Mouse (Mus musculus): ENCODE measurements at regions not wholly inside any gene's neighbourhood (a gene's known extent, or its start where the extent isn't known, plus 50 kb on each side); places are given as distances from the start of the nearest gene placed in this dataset.

DNA sequence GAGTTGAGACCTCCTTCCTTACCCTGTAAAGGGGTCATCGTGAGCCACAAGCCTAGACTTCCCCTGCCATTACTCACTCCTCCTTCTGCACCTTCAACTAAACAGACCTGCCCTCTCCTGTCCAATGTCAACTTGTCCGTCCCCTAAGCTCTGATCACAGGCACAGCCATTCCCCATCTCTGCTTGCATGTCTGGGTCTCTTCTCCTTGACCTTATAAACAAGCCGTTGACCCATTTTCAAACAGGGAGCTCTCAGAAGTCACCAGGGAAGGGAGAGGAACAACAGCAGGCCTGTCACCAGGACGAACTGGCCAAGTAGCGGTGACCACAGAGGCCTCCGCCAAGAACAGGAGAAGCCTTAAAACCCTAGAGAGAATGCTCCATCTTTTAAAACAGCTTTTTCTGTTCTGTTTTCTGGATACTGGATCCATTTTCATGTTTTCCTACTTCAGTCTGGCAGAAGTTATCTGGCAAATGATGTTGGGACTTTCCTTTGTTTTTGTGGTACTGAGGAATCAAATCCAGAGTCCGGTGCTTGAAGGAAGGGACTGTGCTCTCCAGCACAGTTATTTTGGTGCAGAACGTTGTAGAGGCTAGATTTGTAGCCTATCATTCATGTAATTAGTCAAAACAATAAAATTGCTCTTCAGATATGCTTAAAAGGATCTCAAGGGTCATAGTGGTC is 302.2 kb upstream of the Hnrnpa3 start:
- no peak for TF ChIP-seq CTCF (IDR thresholded peaks at IDR 0.05; ENCODE audit: control insufficient read depth, insufficient read depth, insufficient read length)
- no peak for TF ChIP-seq USF1 (IDR thresholded peaks at IDR 0.05; ENCODE audit: low read depth)
- TF ChIP-seq FOSL1 (IDR thresholded peaks at IDR 0.05; ENCODE audit: insufficient read depth, low read length, poor library complexity, severe bottlenecking), result no peak
- TF ChIP-seq MAX (IDR thresholded peaks at IDR 0.05), result no peak
- TF ChIP-seq CEBPB (IDR thresholded peaks at IDR 0.05; ENCODE audit: low read depth), result no peak
- no peak for TF ChIP-seq MYOD1 (IDR thresholded peaks at IDR 0.05; ENCODE audit: control insufficient read depth, insufficient read length, low read depth)

Measured in C2C12 (cell line).